Comparison of ENCODE assay signal across 10 mouse cellular contexts in genomic region chr16:11370132-11370544, GRCm38 (mm10). TPM values are rescaled to one million over a fixed set of nuclear protein-coding genes. Genes with fewer than 3 reads are reported as not detected.
DNase-seq lines count a peak whose midpoint lies in the region; ATAC-seq and TF ChIP-seq lines count a peak whose summit lies in the region.
"Had no signal": no experiment of that assay in that cellular context is flagged by ENCODE, and none has a peak within 500 bp of the region (broad histone marks: within the 10 kb centered on the region; RNA-seq: fewer than 3 reads in every experiment).

No protein-coding gene starts in this region.

- 0 out of 2 replicates have a peak, but pooled peaks cover 14% of the 10 kb centered on the region for H3K4me1 ChIP-seq in hindbrain, postnatal 0 days (ENCODE audit: insufficient read depth, low read length)
- H3K4me1 ChIP-seq in midbrain, embryonic 16.5 days (ENCODE audit: control insufficient read depth, insufficient read depth, low read length) = peaks cover 14% of the 10 kb centered on the region

- no peak overlapping the region for H3K4me2 ChIP-seq in hindbrain, postnatal 0 days (ENCODE audit: low read depth, low read length)
- no peak overlapping the region for H3K4me2 ChIP-seq in midbrain, embryonic 16.5 days (ENCODE audit: low read length)

- no peak overlapping the region for H3K27ac ChIP-seq in hindbrain, postnatal 0 days
- H3K27ac ChIP-seq in midbrain, embryonic 16.5 days (ENCODE audit: low read length) = peak overlapping the region; percentile 39; the same call in 1 of the 2 replicates

- 31% methylated on average over 7 of the region's 7 CpGs for WGBS in hindbrain, postnatal 0 days
- WGBS in midbrain, embryonic 16.5 days = 40% methylated on average over 7 of the region's 7 CpGs

- H3K4me3 ChIP-seq in hindbrain, postnatal 0 days (ENCODE audit: low read length) = no peak overlapping the region
- H3K4me3 ChIP-seq in midbrain, embryonic 16.5 days (ENCODE audit: low read depth, low read length) = no peak overlapping the region

- no peaks in the 10 kb centered on the region for H3K27me3 ChIP-seq in hindbrain, postnatal 0 days (ENCODE audit: insufficient read depth, low read length)
- H3K27me3 ChIP-seq in midbrain, embryonic 16.5 days (ENCODE audit: control insufficient read depth, insufficient read depth, low read depth, low read length) = no peaks in the 10 kb centered on the region

- ATAC-seq in hindbrain, postnatal 0 days = peak; percentile 49; the same call in 1 of the 2 replicates
- ATAC-seq in midbrain, embryonic 16.5 days = 0 out of 2 replicates have a peak, but pooled peaks have one; percentile 4

- H3K9me3 ChIP-seq in hindbrain, postnatal 0 days (ENCODE audit: low read length) = no peaks in the 10 kb centered on the region
- H3K9me3 ChIP-seq in midbrain, embryonic 16.5 days (replicated peaks; ENCODE audit: control insufficient read depth, low read length, poor library complexity, severe bottlenecking) = no peaks in the 10 kb centered on the region

- DNase-seq in cerebellum, postnatal 10 days = peak; percentile 64 to 71
- no peak for DNase-seq in cerebellum, adult 8-10 months
- peak; percentile 10 for DNase-seq in ovary, adult 18-20 months (ENCODE audit: low spot score)
- no peak for DNase-seq in ovary, postnatal 14 days (ENCODE audit: low spot score)
- peak; percentile 76 for DNase-seq in hindbrain, postnatal 0 days (ENCODE audit: low spot score)
- no peak for DNase-seq in layer of hippocampus, postnatal 10 days (ENCODE audit: low spot score in 2 of 2)
- no peak for DNase-seq in frontal cortex, postnatal 25 days (ENCODE audit: low spot score in 2 of 2)

- H3K9ac ChIP-seq in hindbrain, postnatal 0 days (replicated peaks; ENCODE audit: low read length) = no peak overlapping the region
- H3K9ac ChIP-seq in midbrain, embryonic 16.5 days (ENCODE audit: low read depth, low read length) = no peak overlapping the region

- no peak for TF ChIP-seq CTCF in hindbrain, postnatal 0 days (IDR thresholded peaks at IDR 0.05; ENCODE audit: low read depth)

- no peaks in the 10 kb centered on the region for H3K36me3 ChIP-seq in hindbrain, postnatal 0 days (ENCODE audit: insufficient read depth, low read length)
- H3K36me3 ChIP-seq in midbrain, embryonic 16.5 days (ENCODE audit: control insufficient read depth, insufficient read depth, low read length) = no peaks in the 10 kb centered on the region

RNA-seq across cellular contexts. Expression of gene Snx29, which starts 47.4 kb away (rescaled TPM):
- total RNA-seq in hindbrain, postnatal 0 days (2014; rRNA removed) = 18.7 and 19.5 TPM in 2 replicates
- polyA plus RNA-seq in hindbrain, postnatal 0 days (2015; fragmentation: Nextera tagmentation; extraction: Ambion mirVana) = 8.2 and 8.4 TPM in 2 replicates
- 16.8 and 19.3 TPM in 2 replicates for polyA plus RNA-seq in midbrain, embryonic 16.5 days (2015; fragmentation: Nextera tagmentation; extraction: Ambion mirVana)
- 10 to 100 TPM; 33.1 to 33.4 TPM for total RNA-seq in layer of hippocampus, postnatal 10 days (2021)

RNA-seq across cellular contexts. Expression of gene Tnfrsf17, which starts 56.5 kb away (rescaled TPM):
- 0.42 and 0.54 TPM in 2 replicates for total RNA-seq in hindbrain, postnatal 0 days (2014; rRNA removed)
- not detected in 2 replicates for polyA plus RNA-seq in hindbrain, postnatal 0 days (2015; fragmentation: Nextera tagmentation; extraction: Ambion mirVana)
- polyA plus RNA-seq in midbrain, embryonic 16.5 days (2015; fragmentation: Nextera tagmentation; extraction: Ambion mirVana) = not detected in 2 replicates
- total RNA-seq in layer of hippocampus, postnatal 10 days (2021) = not detected
- total RNA-seq: liver, adult 2 months had no signal
- polyA plus RNA-seq: C2C12; liver, adult 2 months had no signal

Comparison
In these comparisons a context has a peak if more than half of its experiments do, and no peak if none do; other contexts are left out.
1. DNase-seq: peak in cerebellum, postnatal 10 days (2 of 2), ovary, adult 18-20 months (single experiment) and hindbrain, postnatal 0 days (single experiment); none in cerebellum, adult 8-10 months (single experiment), ovary, postnatal 14 days (single experiment), layer of hippocampus, postnatal 10 days (0 of 2) and frontal cortex, postnatal 25 days (0 of 2).